Mouse (Mus musculus): ENCODE measurements around the gene Ckm.
A peak's percentile ranks its signal among the peaks of the same experiment; 100 is the strongest.

Gene Ckm

DNA sequence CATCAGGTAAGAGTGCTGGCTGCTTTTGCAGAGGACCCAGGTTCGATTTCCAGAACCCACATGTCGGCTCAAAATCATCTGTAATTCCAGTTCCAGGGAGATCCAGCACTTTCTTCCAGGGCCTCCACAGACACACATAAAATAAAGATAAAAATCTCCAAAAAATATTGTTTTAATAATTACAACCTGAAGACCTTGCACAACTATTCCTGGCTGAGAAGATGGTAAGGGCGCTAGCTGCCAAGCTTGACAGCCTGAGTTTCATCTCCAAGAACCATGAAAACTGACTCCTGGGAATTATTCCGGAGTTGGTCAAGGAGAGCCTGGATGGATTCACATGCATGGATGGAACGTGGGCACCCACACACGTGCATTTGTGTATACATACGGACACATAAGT lies at the start of gene Ckm:
Ckm (plus strand) TSS at position 301 of the 400 bp plus-strand sequence.
- DNase-seq (ENCODE audit: low spot score), result no peak

GRCm38 (mm10) chr7:19354991-19355390 lies 49.6 kb upstream of the Ckm start:
- DNase-seq (ENCODE audit: low spot score), result no peak

DNA sequence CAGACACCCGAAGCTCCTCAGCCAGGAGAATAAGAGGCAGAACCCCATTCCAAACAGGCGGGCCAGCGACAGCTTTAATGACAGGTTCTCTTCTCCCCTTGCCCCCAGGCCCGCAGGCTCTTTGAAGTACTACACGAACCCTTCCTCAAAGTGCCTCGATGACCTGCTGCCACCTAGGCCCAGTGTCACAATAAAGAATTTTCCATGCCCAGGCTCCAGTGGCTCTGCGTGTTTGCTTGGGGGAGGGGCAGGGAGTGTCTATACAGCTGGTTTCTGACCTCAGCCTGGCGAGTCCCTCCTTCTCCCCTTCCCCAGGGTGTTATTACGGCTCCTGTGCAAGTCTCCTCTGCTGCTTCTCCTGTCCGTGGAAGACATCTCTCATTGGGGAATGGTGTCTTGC lies 48.3 kb upstream of the Ckm start:
- DNase-seq (ENCODE audit: low spot score), result no peak

DNA sequence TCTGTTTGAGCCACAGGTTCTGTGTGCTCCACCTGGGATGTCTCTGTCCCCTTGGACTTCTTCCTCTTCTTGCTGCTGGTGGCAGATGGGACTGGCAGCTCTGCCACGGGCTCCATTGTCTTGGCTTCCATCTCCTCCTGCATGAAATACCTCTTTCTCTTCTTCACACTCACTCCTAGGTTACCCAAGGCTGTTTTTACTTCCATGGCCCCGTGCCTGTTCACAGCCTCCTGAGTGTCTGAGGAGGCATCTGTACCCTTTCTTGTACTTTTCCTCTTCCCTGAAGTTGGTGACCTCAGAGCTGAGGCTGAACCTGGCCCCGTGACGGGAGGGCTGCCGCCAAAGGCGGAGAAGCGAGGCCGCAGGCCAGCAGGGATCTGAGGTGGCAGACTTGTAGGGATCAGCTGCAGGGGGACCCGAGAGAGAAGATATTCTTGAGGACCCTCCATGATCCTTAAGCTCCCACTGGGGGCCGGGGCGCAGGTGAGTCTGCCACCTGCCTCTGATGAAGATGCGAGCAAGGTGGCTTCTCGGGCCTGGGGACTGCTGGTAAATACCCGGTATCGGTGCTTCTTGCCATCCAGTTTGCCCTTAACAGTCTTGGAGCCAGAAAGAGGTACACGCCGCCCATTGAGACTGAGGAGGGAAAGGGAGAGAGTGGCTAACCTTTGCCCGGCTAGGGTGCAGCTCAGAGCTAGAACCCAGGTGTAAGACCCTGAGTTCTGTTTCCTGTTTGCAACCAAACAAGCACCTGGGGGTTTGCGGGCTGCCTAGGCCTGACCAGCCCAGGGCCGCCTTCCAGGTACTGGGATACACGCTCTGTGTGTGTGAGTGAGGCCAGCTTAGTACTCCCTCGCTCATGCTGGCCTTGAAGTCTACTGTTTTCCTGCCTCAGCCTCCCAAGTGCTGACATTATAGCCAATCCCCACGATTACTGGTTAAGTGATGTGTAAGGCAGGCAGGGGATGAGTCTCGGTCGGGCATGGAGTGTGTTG lies 46.9 kb upstream of the Ckm start:
- no peak for DNase-seq (ENCODE audit: low spot score)

- no peak for DNase-seq (ENCODE audit: low spot score)
Observed at GRCm38 (mm10) chr7:19358634-19359033, 45.9 kb upstream of the Ckm start.

GRCm38 (mm10) chr7:19359299-19359891 lies 45.2 kb upstream of the Ckm start, which contains the start of the genes Cd3eap and Ppp1r13l:
Cd3eap (minus strand) TSS chr7:19359483.
Ppp1r13l (plus strand) TSS chr7:19359749.
- DNase-seq (ENCODE audit: low spot score), result peak; percentile 82

- no peak for DNase-seq (ENCODE audit: low spot score)
Observed at GRCm38 (mm10) chr7:19359892-19360641, 44.5 kb upstream of the Ckm start.

DNA sequence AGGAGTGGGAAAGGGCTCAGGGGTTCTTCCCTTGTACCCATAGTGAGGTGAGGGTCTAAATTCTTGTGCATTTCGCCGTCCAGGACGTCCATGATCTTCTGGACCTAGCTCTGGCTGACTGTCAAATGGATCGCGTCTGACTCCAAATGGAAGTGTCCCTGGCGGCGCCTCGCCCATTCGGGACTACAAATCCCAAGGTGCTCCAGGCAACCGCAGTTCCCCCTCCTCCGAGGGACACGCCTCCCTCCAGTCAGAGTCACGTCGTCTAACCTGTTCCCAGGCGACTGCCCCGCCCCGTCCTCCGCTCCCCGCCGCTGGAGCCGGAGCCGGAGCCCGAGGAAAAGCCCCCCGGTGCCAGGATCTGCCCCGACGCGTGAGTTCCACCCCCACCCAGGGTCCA lies 43.6 kb upstream of the Ckm start:
- DNase-seq (ENCODE audit: low spot score), result peak; percentile 50

DNA sequence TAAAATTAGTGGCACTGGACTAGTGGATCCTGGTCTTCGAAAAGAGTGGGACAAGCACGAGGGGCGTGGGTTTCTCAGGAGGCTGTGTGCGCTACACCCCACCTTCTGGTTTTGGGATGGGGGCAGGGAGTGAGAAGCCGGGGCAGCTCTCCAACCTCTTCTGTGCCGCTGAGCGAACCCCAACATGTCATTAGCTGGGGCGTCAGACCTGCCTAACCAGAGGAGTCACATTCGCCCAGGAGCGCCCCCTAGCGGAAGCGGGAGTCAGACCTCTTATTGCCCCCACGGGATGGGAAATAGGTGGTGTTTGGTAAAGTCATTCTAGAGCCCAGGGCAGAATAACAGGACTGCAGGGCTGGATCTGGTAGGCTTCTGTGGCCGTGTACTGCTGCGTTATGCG lies 42.9 kb upstream of the Ckm start:
- peak; percentile 83 for DNase-seq (ENCODE audit: low spot score)

DNA sequence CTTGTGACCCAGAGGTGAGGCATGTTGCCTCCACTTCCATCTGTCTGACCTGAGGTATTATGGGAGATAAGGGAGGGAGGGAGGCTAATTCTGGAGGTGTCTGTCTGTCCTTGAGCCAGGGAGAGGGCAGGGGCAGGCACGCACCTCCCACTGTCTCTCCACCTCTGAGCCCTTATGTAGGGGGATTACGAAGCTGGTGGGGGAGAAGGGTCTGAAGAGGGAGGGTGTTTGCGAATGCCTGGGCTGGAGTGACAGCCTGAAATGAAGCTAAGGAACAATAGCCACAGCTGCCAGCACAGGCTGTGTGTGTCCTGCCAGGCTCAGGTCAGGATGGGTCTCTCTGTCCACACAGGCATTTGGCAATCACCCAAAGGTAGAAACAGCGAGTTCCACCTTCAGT lies 42.3 kb upstream of the Ckm start:
- no peak for DNase-seq (ENCODE audit: low spot score)

DNA sequence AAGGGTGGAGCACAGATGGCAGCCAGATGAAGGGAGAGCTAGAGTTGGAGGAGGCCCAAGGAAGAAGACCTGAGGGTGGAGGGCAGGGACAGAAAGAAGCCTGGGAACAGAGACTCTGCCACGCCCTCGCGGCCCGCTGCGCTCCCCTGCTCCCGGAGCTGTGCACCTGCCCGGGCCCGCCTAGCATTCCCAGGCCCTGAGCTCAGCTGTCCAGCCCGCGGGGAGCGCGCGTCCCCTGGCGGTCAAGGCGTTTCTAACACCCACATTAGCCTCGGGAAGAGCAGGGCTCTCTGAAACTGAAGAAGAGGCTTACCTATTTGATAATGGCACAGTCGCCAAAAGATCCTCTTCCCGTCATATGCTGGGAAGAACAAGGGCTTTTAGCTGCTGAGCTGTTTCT lies 40.7 kb upstream of the Ckm start:
- DNase-seq (ENCODE audit: low spot score), result peak; percentile 58

DNA sequence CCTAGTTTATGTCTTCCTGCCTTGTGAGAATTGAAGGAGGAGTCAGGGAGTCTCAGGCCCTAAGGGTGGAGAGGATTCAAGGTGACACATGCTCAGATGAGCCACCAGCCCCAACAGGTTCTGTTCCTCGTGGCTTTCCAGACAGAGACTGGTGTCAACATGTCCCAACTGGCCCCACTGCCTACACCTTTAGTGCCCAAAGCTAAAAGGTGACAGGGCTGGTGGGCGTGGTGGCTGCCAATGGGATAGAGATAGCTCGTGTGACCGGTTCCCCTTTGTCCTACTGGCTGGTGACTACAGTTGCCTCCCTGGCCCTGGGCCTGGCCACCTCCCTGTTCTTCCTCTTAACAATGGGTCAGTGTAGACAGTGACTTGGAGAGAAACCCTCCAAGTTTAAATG lies 39.2 kb upstream of the Ckm start:
- no peak for DNase-seq (ENCODE audit: low spot score)

- DNase-seq (ENCODE audit: low spot score), result no peak
Observed at GRCm38 (mm10) chr7:19368380-19368779, 36.2 kb upstream of the Ckm start.

- peak; percentile 64 for DNase-seq (ENCODE audit: low spot score)
Observed at GRCm38 (mm10) chr7:19369823-19370425, 34.7 kb upstream of the Ckm start.

DNA sequence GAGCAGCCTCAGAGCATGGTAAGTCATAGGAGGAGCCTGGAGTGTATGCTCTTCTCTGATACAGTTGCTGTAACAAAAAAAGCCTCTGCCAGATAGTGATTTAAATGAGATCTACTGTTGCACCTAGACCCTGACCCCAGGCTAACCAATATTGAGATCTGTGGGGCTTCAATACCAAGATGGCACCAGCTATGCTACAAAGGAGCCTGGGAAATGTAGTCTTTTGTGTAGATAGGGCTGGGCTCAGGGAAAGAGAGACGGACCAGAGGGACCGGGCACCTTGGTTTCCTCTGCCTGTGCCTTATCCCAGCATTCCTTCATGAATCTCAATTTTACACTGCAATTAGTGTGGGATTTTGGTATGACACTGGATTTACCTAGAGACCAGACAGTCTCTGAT lies 31.2 kb upstream of the Ckm start:
- no peak for DNase-seq (ENCODE audit: low spot score)

- no peak for DNase-seq (ENCODE audit: low spot score)
Observed at GRCm38 (mm10) chr7:19375368-19375767, 29.2 kb upstream of the Ckm start.

DNA sequence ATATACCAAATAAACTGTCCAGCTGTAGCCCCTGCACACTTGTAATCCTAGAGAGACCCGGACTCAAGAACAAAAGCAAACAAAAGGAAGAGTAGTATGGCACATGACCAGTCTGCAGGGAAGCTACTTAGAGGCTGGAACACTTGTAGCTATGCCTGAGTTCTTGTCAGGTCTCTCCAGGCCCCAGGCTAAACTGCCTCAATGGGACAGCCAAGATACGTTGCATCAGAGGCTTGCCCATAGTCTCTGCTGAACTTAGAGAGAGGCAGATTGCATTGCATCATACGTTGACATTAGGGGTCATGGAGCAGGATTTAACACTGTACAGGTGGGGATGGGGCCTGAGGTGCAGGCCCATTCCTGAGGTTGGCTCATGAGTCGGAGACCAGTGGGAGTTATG lies 28.6 kb upstream of the Ckm start:
- DNase-seq (ENCODE audit: low spot score), result no peak

GRCm38 (mm10) chr7:19378049-19378448 lies 26.5 kb upstream of the Ckm start:
- no peak for DNase-seq (ENCODE audit: low spot score)

DNA sequence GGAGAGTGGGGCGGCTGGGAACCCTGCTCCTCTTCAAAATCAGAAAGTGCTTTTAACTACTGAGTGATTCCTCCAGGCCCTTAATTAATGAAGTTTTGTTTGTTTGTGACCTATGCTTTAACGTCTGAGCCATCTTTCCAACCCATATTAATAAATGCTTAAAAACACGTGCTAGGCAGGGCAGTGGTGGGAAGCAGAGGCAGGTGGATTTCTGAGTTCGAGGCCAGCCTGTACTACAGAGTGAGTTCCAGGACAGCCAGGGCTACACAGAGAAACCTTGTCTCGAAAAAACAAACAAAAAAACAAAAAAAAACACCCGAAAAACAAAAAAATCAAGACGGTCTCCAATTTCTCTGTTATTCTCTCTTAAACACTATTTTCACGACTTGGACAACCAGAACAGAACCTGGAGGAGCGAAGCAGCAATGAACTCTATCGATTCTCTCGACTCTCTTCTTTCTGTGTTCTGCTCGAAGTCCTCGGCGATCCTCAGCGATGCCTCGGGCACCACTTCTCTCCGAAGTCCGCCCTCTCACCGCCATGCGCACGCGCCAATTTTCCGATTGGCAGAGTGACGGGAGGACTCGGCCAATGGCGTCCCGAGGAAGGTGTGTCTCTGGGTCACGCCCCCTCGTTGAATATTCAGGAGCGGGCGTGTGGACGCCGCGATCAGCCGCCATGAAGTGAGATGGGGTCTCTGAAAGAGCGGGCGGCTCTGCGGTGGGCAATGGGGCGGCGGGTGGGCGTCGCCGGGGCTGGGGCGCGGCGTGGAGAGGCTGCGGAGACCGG lies 23.0 kb upstream of the Ckm start, which contains the start of gene Ercc2:
Ercc2 (plus strand) TSS at position 634 of the 789 bp plus-strand sequence.
- DNase-seq (ENCODE audit: low spot score), result peak; percentile 99

DNA sequence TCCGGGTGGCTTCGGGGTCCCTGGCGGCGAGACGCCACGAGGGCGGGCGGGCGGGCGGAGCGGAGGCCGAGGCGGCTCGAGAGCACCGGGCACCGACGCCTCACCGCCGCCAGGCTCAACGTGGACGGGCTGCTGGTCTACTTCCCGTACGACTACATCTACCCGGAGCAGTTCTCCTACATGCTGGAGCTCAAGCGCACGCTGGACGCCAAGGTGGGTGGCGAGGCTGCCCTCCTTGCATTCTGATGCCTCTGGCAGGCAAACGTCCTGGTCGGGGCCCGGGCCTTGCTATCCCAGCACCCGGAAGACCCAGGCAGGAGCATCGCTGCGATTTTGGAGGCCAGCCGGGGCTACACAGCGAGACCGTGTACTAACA lies 22.4 kb upstream of the Ckm start:
- peak; percentile 36 for DNase-seq (ENCODE audit: low spot score)

- no peak for DNase-seq (ENCODE audit: low spot score)
Observed at GRCm38 (mm10) chr7:19383708-19384107, 20.9 kb upstream of the Ckm start.
